Mouse (Mus musculus): ENCODE data around the gene 9430015G10Rik.
A peak's percentile ranks its signal among the peaks of the same experiment; 100 is the strongest.

- TF ChIP-seq CTCF (conservative IDR thresholded peaks at IDR 0.05; ENCODE audit: low read length): peak; percentile 14; the same call in 1 of the 2 replicates
- no peak for TF ChIP-seq NANOG (IDR thresholded peaks at IDR 0.05; ENCODE audit: borderline replicate concordance, low read length)
- TF ChIP-seq POU5F1 (IDR thresholded peaks at IDR 0.05; ENCODE audit: borderline replicate concordance, low read length): no peak
Observed at GRCm38 (mm10) chr4:156166477-156166876, 56.7 kb downstream of the 9430015G10Rik start.
